Mouse (Mus musculus): ENCODE results near the gene Gm3696.
"Not testable (repeated sequence)": the region's sequence is repeated elsewhere in the genome, so short reads cannot be mapped to it uniquely, and the experiment has no call there.

DNA sequence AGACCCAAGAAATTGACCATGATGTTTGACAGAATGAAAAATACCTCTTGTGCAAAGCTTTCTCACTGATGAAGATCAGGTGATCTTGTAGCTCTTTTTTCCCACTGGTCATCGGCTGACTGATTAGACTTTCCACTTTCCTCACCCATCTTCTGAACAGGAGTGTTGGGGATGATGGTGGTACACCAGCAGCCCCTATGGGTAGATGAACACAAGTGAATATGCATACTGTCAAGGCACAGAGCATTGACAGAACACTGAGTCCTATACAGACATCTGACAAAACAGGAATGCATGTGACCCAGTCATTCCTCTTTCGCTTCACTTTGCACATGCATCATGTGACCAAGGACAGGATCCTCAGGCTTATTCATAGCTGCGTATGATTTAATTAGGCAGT is at the start of gene Gm3696:
- not testable (repeated sequence) for TF ChIP-seq BHLHE40 (IDR thresholded peaks at IDR 0.05; ENCODE audit: low read depth, low read length); CTCF (conservative IDR thresholded peaks at IDR 0.05 in 1 of 2, IDR thresholded peaks at IDR 0.05 in 1 of 2; ENCODE audit: low read depth in 2 of 2, low read length in 2 of 2); MAZ (IDR thresholded peaks at IDR 0.05; ENCODE audit: low read depth, low read length); MAX (IDR thresholded peaks at IDR 0.05; ENCODE audit: low read length); KAT2A (IDR thresholded peaks at IDR 0.05; ENCODE audit: insufficient replicate concordance, low read length); RAD21 (IDR thresholded peaks at IDR 0.05; ENCODE audit: low read depth, low read length); POLR2A (IDR thresholded peaks at IDR 0.05; ENCODE audit: low read depth, low read length)
